Mouse (Mus musculus) liver, embryonic 11.5 days (tissue): ENCODE data around the gene Rab3ip. TPM values are rescaled to one million over a fixed set of nuclear protein-coding genes. Genes with fewer than 3 reads are reported as not detected.
A peak's percentile ranks its signal among the peaks of the same experiment; 100 is the strongest.

ENCODE experiments used
- ATAC-seq: fragments of 200-750 bp; cut with Nextera tagmentation; replicated peaks from 2 replicates; pipeline ENCODE4 v1.8.0; 2017; ENCODE audit warnings: moderate number of reproducible peaks, mild to moderate bottlenecking, moderate TSS enrichment, moderate library complexity; ENCODE audit not compliant: low FRiP score
- DNase-seq: peaks from one replicate; pipeline ENCODE4 v3.0.0-alpha.2; 2017; ENCODE audit warnings: low spot score
- H3K27ac ChIP-seq: fragments of 300-500 bp; sonication (generic); 2 replicates; pipeline ENCODE4 v1.5.1; 2014; ENCODE audit warnings: mild to moderate bottlenecking, low read depth, low read length, control low read depth
- H3K27me3 ChIP-seq: fragments of 300-500 bp; sonication (generic); replicated peaks from 2 replicates; pipeline ENCODE4 v1.6.1; 2014; ENCODE audit warnings: low read length, mixed read lengths; ENCODE audit not compliant: control insufficient read depth, insufficient read depth
- H3K36me3 ChIP-seq: fragments of 300-500 bp; sonication (generic); 2 replicates; pipeline ENCODE4 v1.6.1; 2014; ENCODE audit warnings: mild to moderate bottlenecking, low read length, moderate library complexity, mixed read lengths; ENCODE audit not compliant: control insufficient read depth, insufficient read depth
- H3K4me1 ChIP-seq: fragments of 300-500 bp; sonication (generic); replicated peaks from 2 replicates; pipeline ENCODE4 v1.6.1; 2014; ENCODE audit warnings: low read length, mixed read lengths; ENCODE audit not compliant: control insufficient read depth, insufficient read depth
- H3K4me2 ChIP-seq: fragments of 300-500 bp; sonication (generic); 2 replicates; pipeline ENCODE4 v1.6.1; 2014; ENCODE audit warnings: mild to moderate bottlenecking, control low read depth, moderate library complexity
- H3K4me3 ChIP-seq: fragments of 300-500 bp; sonication (generic); 2 replicates; pipeline ENCODE4 v1.5.1; 2014; ENCODE audit warnings: low read depth, low read length, control low read depth
- H3K9ac ChIP-seq: fragments of 300-500 bp; sonication (generic); 2 replicates; pipeline ENCODE4 v1.6.1; 2014; ENCODE audit warnings: low read depth, low read length, control low read depth
- H3K9me3 ChIP-seq: fragments of 300-500 bp; sonication (generic); 2 replicates; pipeline ENCODE4 v1.6.1; 2016; ENCODE audit warnings: low read length, inconsistent platforms, mixed read lengths; ENCODE audit not compliant: control insufficient read depth
- WGBS: fragments of 180-500 bp; shearing (Covaris S2); extraction: QIAGEN DNeasy Blood & Tissue Kit; methylation state at CpG from one replicate; pipeline ENCODE4 v1.1.7; 2014; 5-methylcytosine and 5-hydroxymethylcytosine counted together
- polyA plus RNA-seq: library from polyadenylated mRNA; unstranded; fragments of >200 nt; fragmentation: Nextera tagmentation; extraction: Ambion mirVana; gene quantifications from 2 replicates; pipeline ENCODE4 v1.2.1, GENCODE M21; 2014

Gene Rab3ip
- polyA plus RNA-seq, 1 experiment from 2014 or later, result 16.2 TPM

DNA sequence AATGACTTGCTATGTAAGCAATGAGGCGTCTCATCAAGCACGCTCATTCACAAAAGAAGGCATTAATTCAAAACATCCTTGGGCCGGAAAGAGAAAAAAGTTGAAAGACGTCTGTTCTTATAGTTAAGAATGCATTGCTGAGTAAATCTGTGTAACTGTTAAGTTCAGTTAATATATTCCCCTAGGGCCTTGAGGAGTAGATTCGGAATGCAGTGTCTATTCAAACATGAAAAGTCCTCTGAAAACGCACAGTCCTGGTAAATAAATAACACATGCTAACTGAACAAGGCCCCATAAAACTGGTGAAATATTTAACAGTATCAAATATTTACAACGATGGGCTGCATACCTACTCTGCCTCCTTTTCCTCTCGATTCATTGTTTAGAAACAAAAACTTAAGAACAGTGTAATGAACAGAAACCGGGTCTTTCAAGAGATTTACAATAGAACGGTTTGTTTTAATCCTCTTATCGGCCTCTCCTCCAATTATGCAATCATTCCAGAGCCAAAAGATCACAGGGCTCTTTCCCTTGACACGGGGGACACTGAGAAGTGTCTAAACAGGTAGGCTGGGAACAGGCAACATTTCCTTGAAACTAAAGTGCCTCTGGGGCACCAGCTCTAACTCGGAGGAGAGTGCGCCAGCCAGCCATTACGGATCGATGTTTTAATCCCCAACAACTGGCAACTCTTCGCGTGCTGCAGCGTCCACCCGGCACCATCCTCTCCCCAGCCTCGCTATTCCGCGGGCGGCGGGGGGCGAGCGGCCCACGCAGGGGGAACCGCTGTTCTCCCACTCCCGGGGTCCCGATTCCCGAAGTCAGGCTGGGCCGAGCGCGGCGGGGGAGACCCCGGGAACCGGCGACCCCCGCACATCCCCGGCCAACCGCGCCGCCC is 1.2 kb downstream of the Rab3ip start:
- Histone ChIP-seq H3K4me2 (peak overlapping the region; percentile 79), H3K9ac (peak overlapping the region; percentile 79), H3K9me3 (no peaks in the 10 kb centered on the region), H3K27me3 (no peaks in the 10 kb centered on the region), H3K27ac (peak overlapping the region; percentile 80; the same call in 1 of the 2 replicates), H3K4me1 (0 out of 2 replicates have a peak, but pooled peaks cover 3% of the 10 kb centered on the region), H3K4me3 (peak overlapping the region; percentile 75), H3K36me3 (no peaks in the 10 kb centered on the region)
- 7% methylated on average over 41 of the region's 44 CpGs for WGBS
- ATAC-seq (no peak; the same call in 1 of the 2 replicates), DNase-seq (peak; percentile 59)

DNA sequence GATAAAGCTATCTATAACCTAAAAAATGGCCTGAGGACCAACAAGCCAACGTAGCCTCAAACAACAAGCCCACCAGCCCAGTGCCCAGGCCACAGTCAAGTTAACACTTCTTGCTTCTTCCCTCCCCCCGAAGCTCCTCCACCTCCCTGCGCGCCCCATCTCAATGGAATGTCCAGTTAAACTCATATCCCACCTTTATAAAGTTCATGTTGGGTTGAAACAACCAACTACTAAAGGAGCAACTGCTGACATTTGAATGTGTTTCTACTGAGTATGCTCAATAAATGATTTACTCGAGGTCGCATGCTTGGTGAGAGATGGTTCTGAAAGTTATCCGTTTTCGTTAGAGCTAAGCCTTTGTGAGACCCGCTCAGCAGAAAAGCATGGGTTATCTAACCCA is 2.2 kb downstream of the Rab3ip start:
- Histone ChIP-seq H3K9ac (no peak overlapping the region), H3K36me3 (no peaks in the 10 kb centered on the region), H3K27me3 (no peaks in the 10 kb centered on the region), H3K4me1 (0 out of 2 replicates have a peak, but pooled peaks cover 3% of the 10 kb centered on the region), H3K4me3 (no peak overlapping the region), H3K4me2 (peak overlapping the region; percentile 79), H3K27ac (no peak overlapping the region), H3K9me3 (no peaks in the 10 kb centered on the region)
- no peak for DNase-seq
- 83% methylated on average over 9 of the region's 9 CpGs for WGBS
- no peak for ATAC-seq

DNA sequence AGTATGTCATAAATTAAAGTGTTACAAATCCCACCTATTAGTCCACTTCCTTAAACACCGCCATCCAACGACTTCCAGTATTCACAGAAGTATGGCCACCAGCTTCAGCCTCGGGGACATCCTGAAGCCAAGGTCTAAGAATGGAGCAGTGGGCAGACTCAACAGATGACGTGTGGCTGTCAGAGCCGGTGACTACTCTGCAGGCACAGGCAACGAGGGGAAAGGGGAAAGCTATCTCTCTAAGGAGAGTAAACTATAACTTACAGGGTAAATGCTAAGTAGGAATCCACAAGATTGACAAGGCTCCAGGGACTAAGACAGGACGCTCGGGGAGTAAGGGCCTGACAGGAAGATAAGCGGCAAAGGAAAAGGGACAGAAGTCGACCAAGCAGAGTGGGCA is 5.6 kb downstream of the Rab3ip start:
- peaks cover 4% of the 10 kb centered on the region; the same call in 1 of the 2 replicates for H3K36me3 ChIP-seq
- no peaks in the 10 kb centered on the region for H3K27me3 ChIP-seq
- no peaks in the 10 kb centered on the region for H3K4me1 ChIP-seq
- H3K4me3 ChIP-seq, result no peak overlapping the region
- DNase-seq (no peak), ATAC-seq (no peak)
- H3K4me2 ChIP-seq, result no peak overlapping the region
- no peak overlapping the region for H3K27ac ChIP-seq
- 60% methylated on average over 10 of the region's 10 CpGs for WGBS
- H3K9me3 ChIP-seq, result no peaks in the 10 kb centered on the region
- no peak overlapping the region for H3K9ac ChIP-seq

DNA sequence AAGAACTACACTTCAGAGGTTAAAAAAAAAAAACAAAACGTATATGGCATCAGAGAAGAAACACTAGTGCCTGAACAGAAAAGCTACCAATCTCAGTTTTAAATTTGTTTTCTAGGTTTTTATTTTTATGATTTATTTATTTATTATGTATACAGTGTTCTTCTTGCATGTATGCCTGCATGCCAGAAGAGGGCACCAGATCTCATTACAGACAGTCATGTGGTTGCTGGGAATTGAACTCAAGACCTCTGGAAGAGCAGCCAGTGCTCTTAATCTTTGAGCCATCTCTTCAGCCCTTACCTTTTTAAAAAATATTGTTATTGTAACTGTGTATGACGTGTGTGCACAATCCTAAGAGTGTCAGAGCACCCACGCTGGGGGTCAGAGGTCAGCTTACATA is 6.4 kb downstream of the Rab3ip start:
- 79% methylated on average over 3 of the region's 3 CpGs for WGBS

DNA sequence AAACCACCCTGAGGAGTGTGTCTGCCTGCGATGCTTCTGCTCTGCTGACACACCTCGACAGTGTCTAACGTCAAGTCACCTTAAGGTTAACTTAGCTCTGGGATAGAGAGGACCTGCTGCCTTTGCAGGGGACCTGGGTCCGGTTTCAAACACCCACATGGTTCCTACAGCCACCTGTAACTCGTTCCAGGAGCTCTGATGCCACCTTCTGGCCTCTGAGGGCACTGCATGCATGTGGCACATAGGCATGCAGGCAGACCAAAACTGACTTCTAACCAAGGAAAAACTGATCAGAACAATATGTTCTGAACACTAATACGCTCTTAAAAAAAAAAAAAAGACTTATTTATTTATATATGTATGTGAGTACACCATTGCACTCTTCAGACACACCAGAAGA is 7.5 kb downstream of the Rab3ip start:
- peaks cover 14% of the 10 kb centered on the region for H3K36me3 ChIP-seq
- H3K9me3 ChIP-seq, result no peaks in the 10 kb centered on the region
- no peak overlapping the region for H3K27ac ChIP-seq
- DNase-seq (no peak), ATAC-seq (no peak)
- no peaks in the 10 kb centered on the region for H3K27me3 ChIP-seq
- no peak overlapping the region for H3K9ac ChIP-seq
- WGBS, result 87% methylated on average over 6 of the region's 6 CpGs
- H3K4me1 ChIP-seq, result no peaks in the 10 kb centered on the region
- no peak overlapping the region for H3K4me3 ChIP-seq
- H3K4me2 ChIP-seq, result no peak overlapping the region

More for the DNA sequence above, 6.4 kb downstream of the Rab3ip start:
- H3K4me1 ChIP-seq, result no peaks in the 10 kb centered on the region
- no peaks in the 10 kb centered on the region for H3K9me3 ChIP-seq
- no peak overlapping the region for H3K4me3 ChIP-seq
- no peak for ATAC-seq
- no peak for DNase-seq
- no peak overlapping the region for H3K27ac ChIP-seq
- H3K9ac ChIP-seq, result no peak overlapping the region
- H3K4me2 ChIP-seq, result no peak overlapping the region
- H3K36me3 ChIP-seq, result peaks cover 4% of the 10 kb centered on the region; the same call in 1 of the 2 replicates
- no peaks in the 10 kb centered on the region for H3K27me3 ChIP-seq

DNA sequence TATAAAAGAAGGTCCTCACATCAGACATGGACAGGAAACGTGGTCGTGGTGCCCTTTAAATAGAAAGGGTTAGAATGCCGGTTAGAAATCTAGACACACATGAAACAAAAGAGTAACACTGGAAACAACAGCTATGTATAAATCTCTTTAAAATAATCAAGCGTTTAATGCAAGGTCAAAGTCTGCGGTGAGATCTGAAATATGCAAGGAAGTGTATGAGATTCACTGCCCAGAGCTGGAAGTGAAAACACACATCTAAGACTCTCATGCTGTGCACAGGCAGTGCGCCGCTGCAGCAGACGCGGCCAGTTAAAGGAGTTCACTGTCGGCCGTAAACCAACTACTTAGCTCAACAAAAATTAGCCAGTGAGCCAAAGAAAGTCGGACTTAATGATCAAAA is 15.5 kb downstream of the Rab3ip start:
- 84% methylated on average over 12 of the region's 12 CpGs for WGBS
- Histone ChIP-seq H3K36me3 (peaks cover 13% of the 10 kb centered on the region), H3K27ac (no peak overlapping the region), H3K27me3 (no peaks in the 10 kb centered on the region), H3K4me2 (no peak overlapping the region), H3K4me3 (no peak overlapping the region), H3K4me1 (peaks cover 4% of the 10 kb centered on the region; the same call in 1 of the 2 replicates), H3K9ac (no peak overlapping the region), H3K9me3 (no peaks in the 10 kb centered on the region)
- DNase-seq, result no peak
- no peak for ATAC-seq

DNA sequence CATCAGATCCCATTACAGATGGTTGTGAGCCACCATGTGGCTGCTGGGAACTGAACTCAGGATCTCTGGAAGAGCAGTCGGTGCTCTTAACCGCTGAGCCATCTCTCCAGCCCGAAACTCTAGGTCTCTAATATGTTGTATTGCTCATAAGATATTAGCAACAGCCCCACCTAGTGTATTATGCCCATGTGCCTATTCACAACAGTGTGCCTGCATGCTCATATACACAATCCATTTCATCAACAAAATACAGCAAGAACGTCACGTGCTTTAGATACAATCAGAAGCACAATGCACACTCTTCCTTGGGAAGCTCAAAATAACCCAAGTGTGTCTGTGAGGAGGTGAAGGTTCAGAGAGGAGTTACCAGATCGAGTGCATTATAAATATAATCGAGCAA is 16.8 kb downstream of the Rab3ip start:
- Histone ChIP-seq H3K27me3 (no peaks in the 10 kb centered on the region), H3K4me3 (no peak overlapping the region), H3K36me3 (peaks cover 10% of the 10 kb centered on the region), H3K27ac (no peak overlapping the region), H3K9me3 (no peaks in the 10 kb centered on the region), H3K4me1 (peaks cover 4% of the 10 kb centered on the region; the same call in 1 of the 2 replicates), H3K4me2 (no peak overlapping the region), H3K9ac (no peak overlapping the region)
- 87% methylated on average over 7 of the region's 7 CpGs for WGBS
- DNase-seq (no peak), ATAC-seq (no peak)

DNA sequence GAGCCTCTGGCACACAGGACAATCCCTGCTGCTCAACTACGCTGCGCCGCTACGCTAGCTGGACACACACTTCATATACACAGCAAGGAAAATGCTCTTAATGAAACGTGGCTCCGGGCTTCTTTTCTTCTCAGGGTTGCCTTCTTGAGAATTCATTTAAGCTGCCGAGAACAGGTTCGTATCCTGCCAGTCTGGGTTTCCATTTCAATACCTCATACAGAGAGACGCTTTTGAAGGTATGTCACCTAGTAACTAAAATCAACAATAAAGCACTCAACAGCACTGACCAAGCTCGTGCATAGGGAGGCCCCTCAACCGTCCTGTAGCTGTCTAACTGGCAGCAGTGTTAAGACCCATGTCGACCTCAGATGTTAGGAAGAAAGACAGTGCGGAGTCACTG is 18.2 kb downstream of the Rab3ip start:
- no peak for ATAC-seq

More for the DNA sequence above, 18.2 kb downstream of the Rab3ip start:
- Histone ChIP-seq H3K27me3 (no peaks in the 10 kb centered on the region), H3K9ac (no peak overlapping the region), H3K4me1 (peaks cover 4% of the 10 kb centered on the region; the same call in 1 of the 2 replicates), H3K27ac (no peak overlapping the region), H3K9me3 (no peaks in the 10 kb centered on the region), H3K36me3 (peaks cover 4% of the 10 kb centered on the region), H3K4me2 (no peak overlapping the region), H3K4me3 (no peak overlapping the region)
- WGBS, result 90% methylated on average over 13 of the region's 13 CpGs
- no peak for DNase-seq
